Mouse (Mus musculus) left cerebral cortex, postnatal 10 days (tissue): ENCODE data around the gene Rpl36a. TPM values are rescaled to one million over a fixed set of nuclear protein-coding genes. Genes with fewer than 3 reads are reported as not detected.
"Not testable (repeated sequence)": the region's sequence is repeated elsewhere in the genome, so short reads cannot be mapped to it uniquely, and the experiment has no call there.

Experiments used
- DNase-seq, 2 experiments: peaks; one replicate each; pipeline ENCODE4 v3.0.0; 2021 to 2022; ENCODE audit warnings: low spot score in 2 of 2, mixed read lengths in 1 of 2; ENCODE audit errors: extremely low spot score in 1 of 2
- intact Hi-C: fragments of 180-260 bp; cut with DNase I; formaldehyde crosslinking; loops from one replicate; pipeline ENCODE4 v1.15.1; 2025
- total RNA-seq, 2 experiments: library from RNA; stranded (reverse); gene quantifications; 2 replicates each; pipeline ENCODE4 v1.2.3; 2021

Gene Rpl36a
- 100 to 1,000 TPM; 157 to 158 TPM for total RNA-seq

GRCm38 (mm10) chrX:134585103-134586002 is at the start of gene Rpl36a:
TSS of gene Rpl36a (plus strand) at chrX:134585654.
- DNase-seq: peak; percentile 89 to 92
- intact Hi-C loops: no loop called here

DNA sequence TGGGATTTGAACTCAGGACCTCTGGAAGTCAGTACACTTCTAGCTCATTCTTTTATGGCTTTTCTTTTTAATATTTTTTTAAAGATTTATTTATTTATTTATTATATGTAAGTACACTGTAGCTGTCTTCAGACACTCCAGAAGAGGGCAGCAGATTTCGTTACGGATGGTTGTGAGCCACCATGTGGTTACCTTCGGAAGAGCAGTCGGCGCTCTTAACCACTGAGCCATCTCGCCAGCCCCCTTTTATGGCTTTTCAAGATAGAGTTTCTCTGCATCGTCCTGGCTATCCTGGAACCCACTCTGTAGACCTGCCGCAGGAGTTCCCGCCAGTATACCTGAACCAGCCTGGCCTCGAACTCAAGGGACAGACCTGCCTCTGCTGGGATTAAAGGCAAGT is 45.7 kb upstream of the Rpl36a start:
- intact Hi-C loops, DNase-seq: not testable (repeated sequence)

- intact Hi-C loops: no loop called here
Measured at GRCm38 (mm10) chrX:134540414-134541135, 44.9 kb upstream of the Rpl36a start.

GRCm38 (mm10) chrX:134541145-134541954 is 44.1 kb upstream of the Rpl36a start, which contains the start of gene Timm8a1:
TSS of gene Timm8a1 (minus strand) at chrX:134541865.
- DNase-seq: peak in 1 of 2 experiments; percentile 69
- intact Hi-C loops: no loop called here

More at GRCm38 (mm10) chrX:134540414-134541135, 44.9 kb upstream of the Rpl36a start:
- DNase-seq: no peak

- intact Hi-C loops: no loop called here
- DNase-seq: no peak
Measured at GRCm38 (mm10) chrX:134541955-134542308, 43.5 kb upstream of the Rpl36a start.

DNA sequence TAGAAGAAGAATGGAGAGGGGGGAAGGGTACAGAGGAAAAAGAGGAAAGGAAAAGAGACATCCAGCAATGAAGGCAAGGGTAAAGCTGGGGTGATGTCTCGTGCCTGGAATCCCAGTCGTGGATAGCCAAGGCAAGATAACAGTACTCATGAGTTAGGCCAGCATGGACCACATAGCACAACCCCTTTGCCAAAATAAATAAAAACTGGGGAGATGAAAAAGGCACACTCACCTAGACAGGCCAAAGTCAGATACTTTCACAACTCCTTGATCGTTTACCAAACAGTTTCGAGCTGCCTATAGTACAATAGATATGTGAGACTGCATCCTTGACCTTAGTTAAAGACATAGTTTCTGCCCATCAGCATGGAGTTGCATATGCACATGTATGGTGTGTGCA is 38.1 kb upstream of the Rpl36a start:
- intact Hi-C loops: no loop called here
- no peak for DNase-seq

GRCm38 (mm10) chrX:134550903-134551302 is 34.6 kb upstream of the Rpl36a start:
- DNase-seq: peak in 1 of 2 experiments; percentile 40
- intact Hi-C loops: no loop called here

GRCm38 (mm10) chrX:134553326-134553725 is 32.1 kb upstream of the Rpl36a start:
- intact Hi-C loops: no loop called here
- no peak for DNase-seq

DNA sequence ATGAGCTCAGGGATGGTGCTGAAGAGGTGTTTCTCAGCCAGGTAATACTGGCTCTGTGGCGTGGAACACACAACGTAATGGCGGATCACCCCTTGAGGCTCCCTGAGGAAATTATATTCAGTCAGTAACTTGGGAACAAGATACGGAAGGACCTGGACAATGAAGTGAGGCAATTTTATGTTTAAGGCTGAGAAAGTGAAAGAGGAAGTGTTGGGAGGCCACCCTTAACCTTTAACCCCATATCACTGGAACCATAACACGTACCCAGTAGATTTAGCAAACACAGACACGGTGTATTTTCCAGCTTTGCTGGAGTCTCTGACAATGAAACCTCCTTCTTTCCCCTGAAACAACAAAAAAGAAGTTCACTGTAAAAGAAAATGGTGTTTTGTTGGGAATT is 31.0 kb upstream of the Rpl36a start:
- no peak for DNase-seq
- intact Hi-C loops: no loop called here

DNA sequence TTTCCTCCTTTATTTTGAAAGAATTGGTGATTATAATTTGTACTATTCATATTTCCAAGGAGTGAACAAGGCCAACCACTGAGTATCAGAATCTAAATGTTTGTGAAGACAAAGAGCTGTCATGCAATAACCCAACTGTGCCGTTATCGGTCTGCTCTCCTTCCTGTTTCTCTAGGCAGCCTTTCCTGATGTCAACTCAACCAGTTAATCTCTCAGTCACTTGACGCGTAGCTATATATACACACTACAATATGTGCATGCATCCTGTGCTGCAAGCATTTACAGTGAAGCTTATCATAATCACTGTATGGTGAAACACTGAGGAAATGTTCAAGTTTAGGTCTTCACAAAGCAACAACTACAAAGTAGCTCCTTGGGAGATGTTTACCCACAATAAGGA is 21.1 kb upstream of the Rpl36a start:
- no peak for DNase-seq
- intact Hi-C loops: no loop called here

- intact Hi-C loops: no loop called here
Measured at GRCm38 (mm10) chrX:134566536-134567222, 18.8 kb upstream of the Rpl36a start.

GRCm38 (mm10) chrX:134577896-134578295 is 7.6 kb upstream of the Rpl36a start:
- no peak for DNase-seq
- intact Hi-C loops: no loop called here

More at GRCm38 (mm10) chrX:134566536-134567222, 18.8 kb upstream of the Rpl36a start:
- no peak for DNase-seq

- intact Hi-C loops: no loop called here
- no peak for DNase-seq
Measured at GRCm38 (mm10) chrX:134580528-134581305, 4.7 kb upstream of the Rpl36a start.

DNA sequence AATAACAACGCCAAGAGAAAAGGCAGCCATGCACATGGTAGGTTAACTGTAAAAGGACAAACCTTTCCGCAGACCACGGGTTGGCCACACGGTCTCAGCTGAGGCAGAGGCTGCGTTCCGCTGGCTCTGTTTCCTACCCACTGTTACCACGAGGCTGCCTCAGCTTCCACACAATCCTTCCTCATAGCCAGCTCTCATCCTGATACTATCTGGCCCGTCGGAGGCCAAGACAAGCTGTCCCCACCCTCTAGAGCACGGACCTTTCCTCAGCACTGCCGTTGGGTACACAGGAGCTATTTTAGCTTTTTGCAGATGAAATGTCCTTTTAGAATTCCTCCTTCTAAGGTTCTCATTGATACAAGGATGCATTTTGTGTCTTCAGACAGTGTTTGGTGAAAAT is 3.2 kb upstream of the Rpl36a start:
- DNase-seq: no peak
- intact Hi-C loops: no loop called here

DNA sequence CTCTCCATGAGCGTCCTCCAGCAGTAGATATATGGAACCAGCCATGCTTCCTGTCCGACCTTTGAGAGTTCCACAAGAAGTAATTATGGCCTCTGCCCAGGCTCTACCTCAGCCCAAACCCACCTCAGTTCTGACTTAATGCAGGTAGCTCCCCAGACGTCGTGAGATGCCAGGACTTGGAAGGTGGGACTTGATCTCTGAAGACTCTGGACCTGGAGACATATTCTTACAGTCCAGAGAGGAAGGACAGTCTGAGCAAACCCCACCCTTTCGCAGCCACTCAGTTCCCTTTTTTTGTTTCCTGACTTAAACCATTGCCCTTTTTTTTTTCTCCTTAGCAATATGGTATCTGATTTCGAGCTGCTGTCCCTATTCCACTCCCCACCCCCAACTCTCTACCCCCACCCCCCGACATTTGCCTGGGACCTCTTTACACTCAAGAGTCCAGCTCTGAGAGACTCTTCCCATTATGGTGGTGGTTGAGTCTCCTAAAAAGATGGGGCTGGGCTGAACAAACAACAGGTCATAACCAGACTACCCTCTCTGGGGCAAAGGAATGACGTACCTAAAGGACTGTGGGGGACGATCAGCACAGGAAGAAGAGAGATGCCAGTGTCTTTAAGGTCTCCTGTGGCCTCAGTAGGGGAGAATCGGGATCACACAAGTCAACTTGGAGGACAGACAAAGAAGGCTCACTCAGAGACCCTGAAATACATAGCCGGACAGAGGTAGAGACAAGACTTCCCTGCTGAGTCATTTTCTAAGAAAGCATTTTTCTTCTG is 2.4 kb upstream of the Rpl36a start, which contains the start of gene Btk:
TSS of gene Btk (minus strand) at position 683 of the 782 bp plus-strand sequence.
- intact Hi-C loops: no loop called here
- no peak for DNase-seq

GRCm38 (mm10) chrX:134586447-134586846 is 993 bp downstream of the Rpl36a start:
- intact Hi-C loops: no loop called here
- DNase-seq: no peak

GRCm38 (mm10) chrX:134588261-134588660 is 2.8 kb downstream of the Rpl36a start:
- intact Hi-C loops: no loop called here
- DNase-seq: no peak
